Mouse (Mus musculus) spleen, postnatal 0 days (tissue): ENCODE results near the gene Sdr9c7. TPM values are rescaled to one million over a fixed set of nuclear protein-coding genes. Genes with fewer than 3 reads are reported as not detected.

Experiments used
- polyA plus RNA-seq: library from polyadenylated mRNA; unstranded; fragments of >200 nt; fragmentation: Nextera tagmentation; extraction: Ambion mirVana; gene quantifications from 2 replicates; pipeline ENCODE4 v1.2.1, GENCODE M21; 2015

The Sdr9c7 gene
- not detected in 2 replicates for polyA plus RNA-seq

GRCm38 (mm10) chr10:127898218-127898617 lies at the start of gene Sdr9c7:
TSS of gene Sdr9c7 (plus strand) at chr10:127898518.

GRCm38 (mm10) chr10:127849628-127850027 lies 48.7 kb upstream of the Sdr9c7 start, which contains the start of gene Rdh19:
TSS of gene Rdh19 (plus strand) at chr10:127849928.

DNA sequence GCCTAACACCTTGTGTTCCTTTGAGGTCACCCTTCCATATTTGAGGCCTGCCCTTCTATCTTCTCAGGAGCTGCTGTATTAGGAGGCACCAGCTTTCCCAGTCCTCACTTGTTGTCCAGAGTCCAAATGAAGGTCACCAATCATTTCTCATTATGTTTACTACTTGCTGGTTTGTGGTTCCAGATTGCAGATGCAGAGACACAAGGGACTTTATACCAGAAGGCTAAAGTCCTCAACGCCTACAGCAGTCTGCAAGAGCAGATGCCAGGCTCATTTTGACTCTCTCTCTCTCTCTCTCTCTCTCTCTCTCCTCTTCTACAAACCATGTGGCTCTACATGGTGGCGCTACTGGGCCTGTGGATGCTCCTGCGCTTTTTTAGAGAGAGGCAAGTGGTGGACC lies 32.1 kb upstream of the Sdr9c7 start, which contains the start of gene Rdh16f2:
Gene Rdh16f2, plus strand, starts transcription at position 243 of the 400 bp plus-strand sequence.

GRCm38 (mm10) chr10:127888605-127889004 lies 9.7 kb upstream of the Sdr9c7 start, which contains the start of gene Rdh7:
TSS of gene Rdh7 (minus strand) at chr10:127888817.

Other genes with a start within 250 kb of the Sdr9c7 start
- 6.7 and 7.1 TPM in 2 replicates for gene Nemp1, start 231.6 kb upstream of the Sdr9c7 start, polyA plus RNA-seq
- 4.2 and 6.1 TPM in 2 replicates for gene Nab2, start 229.9 kb upstream of the Sdr9c7 start, polyA plus RNA-seq
- gene Myo1a, start 193.3 kb upstream of the Sdr9c7 start, polyA plus RNA-seq: 0.23 and 0.25 TPM in 2 replicates
- gene Tac2, start 174.0 kb upstream of the Sdr9c7 start, polyA plus RNA-seq: 5.9 and 6.7 TPM in 2 replicates
- 1.3 and 1.6 TPM in 2 replicates for gene Zbtb39, start 159.0 kb upstream of the Sdr9c7 start, polyA plus RNA-seq
- gene Gpr182, start 146.8 kb upstream of the Sdr9c7 start, polyA plus RNA-seq: 7.9 and 10.9 TPM in 2 replicates
- gene Rdh1, start 138.8 kb upstream of the Sdr9c7 start, polyA plus RNA-seq: 0.47 and 0.51 TPM in 2 replicates
- gene Rdh16f1, start 138.7 kb upstream of the Sdr9c7 start, polyA plus RNA-seq: 0.58 and 0.76 TPM in 2 replicates
- not detected in 2 replicates for gene Rdh9, start 122.1 kb upstream of the Sdr9c7 start, polyA plus RNA-seq
- not detected in 2 replicates for gene Rdh16, start 97.4 kb upstream of the Sdr9c7 start, polyA plus RNA-seq
- gene Rdh19, start 48.6 kb upstream of the Sdr9c7 start, polyA plus RNA-seq: not detected in 2 replicates
- gene Rdh16f2, start 32.0 kb upstream of the Sdr9c7 start, polyA plus RNA-seq: not detected in 2 replicates
- 0.10 TPM in 2 replicates for gene Rdh7, start 9.7 kb upstream of the Sdr9c7 start, polyA plus RNA-seq
- gene Hsd17b6, start 109.1 kb downstream of the Sdr9c7 start, polyA plus RNA-seq: not detected in 2 replicates
- 74.6 and 83.5 TPM in 2 replicates for gene Prim1, start 116.7 kb downstream of the Sdr9c7 start, polyA plus RNA-seq
- gene Naca, start 137.1 kb downstream of the Sdr9c7 start, polyA plus RNA-seq: 537 and 542 TPM in 2 replicates
- gene Ptges3, start 160.4 kb downstream of the Sdr9c7 start, polyA plus RNA-seq: 268 and 285 TPM in 2 replicates
- gene Atp5b, start 184.8 kb downstream of the Sdr9c7 start, polyA plus RNA-seq: 1,326 and 1,411 TPM in 2 replicates
- gene Baz2a, start 193.1 kb downstream of the Sdr9c7 start, polyA plus RNA-seq: 8.9 and 9.9 TPM in 2 replicates